Mouse (Mus musculus) lung, embryonic 14.5 days (tissue): ENCODE results near the gene Slc9b1. TPM values are rescaled to one million over a fixed set of nuclear protein-coding genes. Genes with fewer than 3 reads are reported as not detected.

ENCODE experiments used
- ATAC-seq: fragments of 200-750 bp; cut with Nextera tagmentation; 2 replicates; pipeline ENCODE4 v1.8.0; 2017; ENCODE audit warnings: mild to moderate bottlenecking, moderate TSS enrichment, moderate library complexity; ENCODE audit not compliant: insufficient read depth
- DNase-seq: peaks from one replicate; pipeline ENCODE4 v3.0.0-alpha.2; 2015
- H3K27ac ChIP-seq: fragments of 300-500 bp; sonication (generic); 2 replicates; pipeline ENCODE4 v1.5.1; 2014; ENCODE audit warnings: low read depth, mild to moderate bottlenecking, moderate library complexity
- H3K27me3 ChIP-seq: fragments of 300-500 bp; sonication (generic); 2 replicates; pipeline ENCODE4 v1.6.1; 2014; ENCODE audit warnings: low read length, control low read depth; ENCODE audit not compliant: insufficient read depth
- H3K36me3 ChIP-seq: fragments of 300-500 bp; sonication (generic); 2 replicates; pipeline ENCODE4 v1.6.1; 2014; ENCODE audit warnings: control low read depth; ENCODE audit not compliant: insufficient read depth
- H3K4me1 ChIP-seq: fragments of 300-500 bp; sonication (generic); 2 replicates; pipeline ENCODE4 v1.6.1; 2014; ENCODE audit warnings: antibody characterized with exemption, control low read depth; ENCODE audit not compliant: insufficient read depth
- H3K4me2 ChIP-seq: fragments of 300-500 bp; sonication (generic); 2 replicates; pipeline ENCODE4 v1.6.1; 2014; ENCODE audit warnings: mild to moderate bottlenecking
- H3K4me3 ChIP-seq: fragments of 300-500 bp; sonication (generic); 2 replicates; pipeline ENCODE4 v1.5.1; 2014; ENCODE audit warnings: low read depth, low read length
- H3K9ac ChIP-seq: fragments of 300-500 bp; sonication (generic); 2 replicates; pipeline ENCODE4 v1.6.1; 2014
- H3K9me3 ChIP-seq: fragments of 300-500 bp; sonication (generic); 2 replicates; pipeline ENCODE4 v1.6.1; 2016; ENCODE audit warnings: low read depth, low read length, control low read depth
- CTCF ChIP-seq: IDR thresholded peaks from 2 replicates; pipeline ENCODE4 v1.5.1; 2016; ENCODE audit warnings: antibody characterized with exemption, low read depth
- WGBS: fragments of 180-500 bp; shearing (Covaris S2); extraction: QIAGEN DNeasy Blood & Tissue Kit; methylation state at CpG from one replicate; pipeline ENCODE4 v1.1.7; 2014; 5-methylcytosine and 5-hydroxymethylcytosine counted together
- polyA plus RNA-seq: library from polyadenylated mRNA; unstranded; fragments of >200 nt; fragmentation: Nextera tagmentation; extraction: Ambion mirVana; gene quantifications from 2 replicates; pipeline ENCODE4 v1.2.1, GENCODE M21; 2014

The Slc9b1 gene
- polyA plus RNA-seq, 1 experiment from 2014 or later = 0.34 TPM

- Histone ChIP-seq H3K36me3 (no peaks in the 10 kb centered on the region), H3K4me2 (no peak overlapping the region), H3K27ac (no peak overlapping the region), H3K9me3 (no peaks in the 10 kb centered on the region), H3K9ac (no peak overlapping the region), H3K27me3 (no peaks in the 10 kb centered on the region), H3K4me1 (no peaks in the 10 kb centered on the region), H3K4me3 (no peak overlapping the region)
- 85% methylated on average over 2 of the region's 2 CpGs for WGBS
- DNase-seq (no peak), ATAC-seq (no peak)
- TF ChIP-seq CTCF = no peak
These were observed 34.1 kb upstream of the Slc9b1 start for GRCm38 (mm10) chr3:135313727-135314126.

- DNase-seq (no peak), ATAC-seq (no peak)
- Histone ChIP-seq H3K4me2 (no peak overlapping the region), H3K36me3 (no peaks in the 10 kb centered on the region), H3K4me3 (no peak overlapping the region), H3K9ac (no peak overlapping the region), H3K27ac (no peak overlapping the region), H3K9me3 (no peaks in the 10 kb centered on the region), H3K4me1 (no peaks in the 10 kb centered on the region), H3K27me3 (no peaks in the 10 kb centered on the region)
- TF ChIP-seq CTCF = no peak
- WGBS = 63% methylated on average over 2 of the region's 2 CpGs
These were observed 33.0 kb upstream of the Slc9b1 start for GRCm38 (mm10) chr3:135314811-135315210.

- H3K4me2 ChIP-seq = no peak overlapping the region
- ATAC-seq = no peak
These were observed 32.0 kb upstream of the Slc9b1 start for GRCm38 (mm10) chr3:135315720-135316425.

DNA sequence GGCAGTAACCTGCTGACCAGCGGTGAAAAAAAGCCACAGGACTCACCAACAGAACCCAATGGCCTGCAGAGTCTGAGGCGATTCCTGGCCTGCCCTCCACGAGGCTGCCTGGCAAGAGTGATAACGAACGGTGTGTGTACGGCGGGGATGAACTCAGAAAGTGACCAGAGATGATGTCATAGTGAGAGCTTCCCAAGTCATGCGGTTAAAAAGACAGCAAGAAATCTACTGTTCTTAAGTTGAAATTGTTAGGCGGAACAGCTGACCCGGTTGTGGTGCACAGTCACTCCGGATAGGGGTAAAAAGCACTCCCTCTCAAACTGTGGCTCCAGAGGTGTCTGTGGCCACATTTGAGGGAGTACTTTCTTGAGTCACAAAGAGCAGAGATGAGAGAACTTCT lies 29.5 kb upstream of the Slc9b1 start:
- TF ChIP-seq CTCF = no peak
- no peak overlapping the region for H3K4me3 ChIP-seq
- DNase-seq (no peak), ATAC-seq (no peak)
- no peak overlapping the region for H3K27ac ChIP-seq
- H3K9me3 ChIP-seq = no peaks in the 10 kb centered on the region
- no peak overlapping the region for H3K9ac ChIP-seq
- H3K27me3 ChIP-seq = no peaks in the 10 kb centered on the region
- WGBS = 75% methylated on average over 11 of the region's 11 CpGs
- H3K4me2 ChIP-seq = no peak overlapping the region
- no peaks in the 10 kb centered on the region for H3K4me1 ChIP-seq
- no peaks in the 10 kb centered on the region for H3K36me3 ChIP-seq

More at GRCm38 (mm10) chr3:135315720-135316425, 32.0 kb upstream of the Slc9b1 start:
- no peaks in the 10 kb centered on the region for H3K36me3 ChIP-seq
- no peak overlapping the region for H3K27ac ChIP-seq
- WGBS = 82% methylated on average over 9 of the region's 9 CpGs
- no peak overlapping the region for H3K9ac ChIP-seq
- H3K4me1 ChIP-seq = no peaks in the 10 kb centered on the region
- H3K4me3 ChIP-seq = no peak overlapping the region
- TF ChIP-seq CTCF = 0 out of 2 replicates have a peak, but pooled peaks have one; percentile 11
- H3K27me3 ChIP-seq = no peaks in the 10 kb centered on the region
- DNase-seq = no peak
- H3K9me3 ChIP-seq = no peaks in the 10 kb centered on the region

- Histone ChIP-seq H3K36me3 (no peaks in the 10 kb centered on the region), H3K4me1 (no peaks in the 10 kb centered on the region), H3K4me2 (no peak overlapping the region), H3K27ac (no peak overlapping the region), H3K27me3 (no peaks in the 10 kb centered on the region), H3K9ac (no peak overlapping the region), H3K4me3 (no peak overlapping the region), H3K9me3 (no peaks in the 10 kb centered on the region)
- DNase-seq = no peak
- WGBS = 34% methylated on average over 6 of the region's 6 CpGs
- no peak for ATAC-seq
- no peak for TF ChIP-seq CTCF
These were observed 23.5 kb upstream of the Slc9b1 start for GRCm38 (mm10) chr3:135324354-135324753.

DNA sequence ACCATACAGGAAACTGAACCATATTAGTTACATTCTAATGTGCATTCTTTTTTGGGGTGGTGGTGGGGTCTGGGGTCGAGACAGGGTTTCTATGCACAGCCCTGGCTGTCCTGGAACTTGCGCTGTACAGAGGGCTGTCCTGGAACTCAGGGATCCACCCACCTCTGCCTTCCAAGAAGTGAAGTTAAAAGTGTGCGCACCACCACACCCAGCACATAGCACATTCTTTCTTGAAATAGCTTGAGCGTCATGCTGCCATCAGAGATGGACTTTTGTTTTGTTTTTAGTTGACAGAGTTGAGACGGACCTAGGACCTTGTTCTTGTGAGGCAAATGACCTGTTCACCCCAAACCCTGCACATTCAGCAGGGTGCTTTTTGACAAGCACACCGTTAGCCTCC lies 20.7 kb upstream of the Slc9b1 start:
- Histone ChIP-seq H3K4me3 (no peak overlapping the region), H3K4me2 (no peak overlapping the region), H3K27me3 (no peaks in the 10 kb centered on the region), H3K9ac (no peak overlapping the region), H3K4me1 (no peaks in the 10 kb centered on the region), H3K9me3 (no peaks in the 10 kb centered on the region), H3K36me3 (no peaks in the 10 kb centered on the region), H3K27ac (no peak overlapping the region)
- no peak for TF ChIP-seq CTCF
- WGBS = 67% methylated on average over 6 of the region's 6 CpGs
- ATAC-seq (no peak), DNase-seq (no peak)

DNA sequence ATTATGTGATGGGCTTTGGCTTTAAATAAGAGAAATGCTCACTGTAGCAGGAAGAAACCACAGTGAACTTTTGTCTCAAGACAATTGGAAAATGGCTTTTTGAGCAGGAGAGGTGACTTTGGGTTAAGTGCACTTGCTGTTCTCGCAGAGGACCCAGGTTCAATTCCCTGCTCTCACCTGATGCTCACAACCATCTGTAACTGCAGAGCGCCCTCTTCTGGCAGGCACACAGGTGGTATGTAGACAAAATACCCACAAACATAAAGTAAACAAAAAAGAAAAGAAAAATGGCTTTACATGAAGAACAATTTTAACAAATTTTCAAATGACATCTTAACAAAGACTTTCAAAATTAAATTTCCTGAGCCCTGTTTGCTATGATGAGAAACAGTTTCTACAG lies 20.2 kb upstream of the Slc9b1 start:
- WGBS = 71% methylated on average over 2 of the region's 2 CpGs
- no peak for DNase-seq
- Histone ChIP-seq H3K4me2 (no peak overlapping the region), H3K4me1 (no peaks in the 10 kb centered on the region), H3K27me3 (no peaks in the 10 kb centered on the region), H3K27ac (no peak overlapping the region), H3K9ac (no peak overlapping the region), H3K4me3 (no peak overlapping the region), H3K36me3 (no peaks in the 10 kb centered on the region), H3K9me3 (no peaks in the 10 kb centered on the region)
- TF ChIP-seq CTCF = peak; percentile 41
- no peak for ATAC-seq
